Mouse (Mus musculus) cerebellum, adult 9-11 months (tissue): ENCODE measurements around the gene Aebp2.
"Not testable (repeated sequence)": the region's sequence is repeated elsewhere in the genome, so short reads cannot be mapped to it uniquely, and the experiment has no call there.

Source experiments
- DNase-seq: peaks from one replicate; pipeline ENCODE4 v3.0.0; 2022

Aebp2 gene

DNA sequence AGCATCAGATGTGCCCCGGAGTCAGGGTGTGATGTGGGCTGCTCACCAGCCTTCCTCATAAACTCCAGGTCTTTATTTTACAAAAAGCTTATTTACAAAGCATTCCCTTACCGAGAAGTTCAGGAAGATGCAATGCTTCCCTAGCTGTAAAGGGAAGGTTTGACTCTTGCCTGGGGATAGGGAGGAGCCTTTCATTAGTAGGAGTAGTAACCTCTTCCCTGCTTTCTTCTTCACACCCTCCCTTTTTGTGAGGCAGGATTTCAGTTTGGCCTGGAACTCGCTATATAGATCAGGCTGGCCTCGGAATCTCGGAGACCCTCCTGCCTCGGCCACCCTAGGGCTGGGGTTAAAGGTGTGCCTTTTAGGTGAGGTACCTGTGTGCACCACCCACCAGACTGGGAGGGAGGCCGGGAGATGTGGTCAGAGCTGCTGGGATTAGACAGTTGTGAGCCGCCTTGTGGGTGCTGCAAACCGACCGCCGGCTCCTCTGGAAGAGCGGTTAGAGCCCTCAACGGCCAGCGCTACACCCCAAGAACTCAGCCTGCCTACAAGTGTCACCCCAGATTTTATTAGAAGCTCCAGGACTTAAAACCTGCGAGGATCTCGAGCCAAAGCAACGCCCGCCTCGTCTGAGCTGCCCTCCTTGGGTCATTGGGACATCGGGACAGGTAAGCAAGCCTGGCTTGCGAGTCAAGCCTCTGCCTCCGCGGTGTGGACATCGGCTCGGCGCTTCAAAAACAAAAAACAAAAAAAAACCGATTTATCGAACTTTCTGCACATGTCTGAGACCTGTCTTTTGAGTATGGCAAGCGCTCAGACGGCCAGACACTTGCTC lies at the start of gene Aebp2:
TSS of gene Aebp2 (plus strand) at position 273 of the 835 bp plus-strand sequence.
- DNase-seq: peak; percentile 68

DNA sequence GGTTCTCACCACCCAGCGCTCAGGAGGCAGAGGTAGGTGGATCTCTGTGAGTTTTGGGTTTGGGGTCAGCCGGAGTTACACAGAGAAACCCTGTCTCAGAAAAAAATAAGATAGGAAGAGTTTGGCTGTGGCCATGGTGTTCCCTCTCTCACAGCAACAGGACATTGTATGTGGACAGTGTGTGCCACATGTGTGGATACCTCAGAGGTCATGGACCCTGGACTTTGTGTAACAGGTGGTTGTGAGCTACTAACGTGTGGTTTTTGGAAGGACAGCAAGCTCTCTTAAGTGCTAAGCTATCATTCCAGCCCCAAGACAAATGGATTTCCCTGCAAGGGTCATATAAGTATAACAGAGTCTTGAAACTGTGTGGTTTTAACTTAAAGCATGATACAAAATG lies 47.5 kb upstream of the Aebp2 start:
- no peak for DNase-seq

- DNase-seq: no peak
Measured at GRCm38 (mm10) chr6:140576133-140576532, 46.3 kb upstream of the Aebp2 start.

GRCm38 (mm10) chr6:140576961-140577821 lies 45.3 kb upstream of the Aebp2 start:
- DNase-seq: no peak

- no peak for DNase-seq
Measured at GRCm38 (mm10) chr6:140577822-140578170, 44.7 kb upstream of the Aebp2 start.

DNA sequence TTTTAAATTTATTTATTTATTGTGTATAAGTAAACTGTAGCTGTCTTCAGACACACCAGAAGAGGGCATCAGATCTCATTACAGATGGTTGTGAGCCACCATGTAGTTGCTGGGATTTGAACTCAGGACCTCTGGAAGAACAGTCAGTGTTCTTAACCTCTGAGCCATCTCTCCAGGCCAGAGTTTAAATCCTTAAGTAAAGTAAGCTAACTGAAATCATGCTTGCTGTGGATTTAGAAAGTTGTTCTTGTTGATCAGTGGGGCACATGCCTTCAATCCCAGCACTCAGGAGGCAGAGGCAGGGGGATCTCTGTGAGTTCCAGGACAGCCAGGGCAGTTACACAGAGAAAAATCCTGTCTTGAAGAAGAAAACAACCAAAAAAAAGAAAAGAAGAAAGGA lies 43.5 kb upstream of the Aebp2 start:
- DNase-seq: not testable (repeated sequence)

DNA sequence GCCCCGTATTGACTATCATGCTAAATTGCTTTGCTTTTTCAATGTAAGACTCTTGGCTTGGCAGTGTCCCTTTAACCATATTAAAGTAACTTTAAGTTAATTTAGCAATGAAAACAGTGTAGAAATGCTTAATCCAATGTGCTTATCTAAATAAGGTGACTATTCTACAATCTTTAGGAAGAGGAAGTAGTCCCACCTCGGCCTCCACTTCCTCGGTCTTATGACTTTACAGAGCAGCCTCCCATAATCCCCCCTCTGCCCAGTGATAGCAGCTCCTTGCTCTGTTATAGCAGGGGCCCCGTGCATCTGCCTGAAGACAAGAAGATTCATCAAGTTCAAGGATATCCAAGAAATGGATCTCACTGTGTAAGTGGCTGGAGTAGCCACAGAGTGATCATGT lies 42.3 kb upstream of the Aebp2 start:
- DNase-seq: no peak

- DNase-seq: no peak
Measured at GRCm38 (mm10) chr6:140586714-140587259, 35.7 kb upstream of the Aebp2 start.

DNA sequence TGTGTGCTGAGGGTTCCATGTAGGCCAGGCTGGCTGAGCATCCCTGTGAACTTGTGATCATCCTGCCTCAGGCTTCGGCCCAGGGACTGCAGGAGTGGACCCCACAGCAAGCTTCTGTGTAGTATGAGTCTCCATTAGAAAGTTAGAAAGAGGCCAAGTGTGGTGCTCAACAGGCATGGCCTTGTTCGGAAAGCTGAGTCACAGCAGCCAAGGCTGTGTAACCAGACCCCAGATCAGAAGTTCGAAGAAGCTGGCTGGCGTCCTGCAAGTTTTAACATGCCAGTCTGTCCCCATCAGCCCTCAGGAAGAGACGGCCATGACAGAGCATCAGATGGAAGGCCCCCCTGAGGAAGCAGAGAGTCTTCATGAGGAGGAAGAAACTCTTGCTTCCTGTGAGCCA lies 31.1 kb upstream of the Aebp2 start:
- no peak for DNase-seq

GRCm38 (mm10) chr6:140592713-140593112 lies 29.8 kb upstream of the Aebp2 start:
- no peak for DNase-seq

- DNase-seq: peak; percentile 69
Measured at GRCm38 (mm10) chr6:140593420-140594170, 28.9 kb upstream of the Aebp2 start.

- not testable (repeated sequence) for DNase-seq
Measured at GRCm38 (mm10) chr6:140595551-140595950, 26.9 kb upstream of the Aebp2 start.

DNA sequence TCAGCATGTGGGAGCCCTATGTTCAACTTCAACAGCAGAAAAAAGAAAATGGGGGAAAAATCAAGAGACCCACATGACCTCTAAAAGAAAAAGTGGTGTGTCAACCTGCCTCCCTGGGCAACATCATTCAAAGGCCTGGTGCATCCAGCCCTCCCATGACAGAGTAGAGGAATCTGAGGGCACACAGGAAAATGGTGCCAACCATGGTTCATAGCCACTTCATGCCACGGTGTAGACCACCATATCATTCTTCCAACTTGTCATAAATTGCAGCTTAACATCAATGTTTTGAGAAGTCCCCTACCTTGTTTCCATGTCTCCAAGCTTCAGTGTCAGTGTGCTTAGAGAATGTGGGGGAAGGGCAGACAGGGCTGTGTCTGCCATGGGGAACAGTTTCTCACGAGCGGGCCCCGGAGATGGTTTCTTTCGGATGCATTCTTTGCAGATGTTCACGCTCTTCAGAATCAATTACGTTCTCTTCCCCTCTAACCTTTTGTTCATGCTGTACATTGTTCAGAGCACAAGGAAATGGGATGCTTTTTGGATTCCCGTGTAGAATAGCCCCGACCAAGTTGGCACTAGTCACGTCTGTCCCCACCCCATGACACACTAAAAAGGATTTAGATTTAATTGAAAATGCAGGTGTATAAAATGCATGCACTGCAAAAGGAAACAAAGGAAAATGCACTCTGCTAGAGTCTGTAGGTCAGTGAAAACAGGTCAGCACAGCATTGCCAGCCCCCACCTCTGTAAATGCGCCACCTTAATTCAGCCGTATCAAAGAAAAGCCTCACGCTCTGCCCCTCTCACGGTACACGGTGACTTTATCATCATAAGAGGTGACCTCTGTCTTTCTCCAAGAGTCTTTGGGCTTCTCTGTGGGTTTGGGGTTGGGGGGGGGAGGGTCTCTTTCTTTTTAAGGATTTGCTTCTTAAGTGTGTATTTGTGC lies 24.8 kb upstream of the Aebp2 start:
- no peak for DNase-seq

GRCm38 (mm10) chr6:140598516-140598915 lies 23.9 kb upstream of the Aebp2 start:
- DNase-seq: no peak

GRCm38 (mm10) chr6:140599337-140599736 lies 23.1 kb upstream of the Aebp2 start:
- DNase-seq: no peak

DNA sequence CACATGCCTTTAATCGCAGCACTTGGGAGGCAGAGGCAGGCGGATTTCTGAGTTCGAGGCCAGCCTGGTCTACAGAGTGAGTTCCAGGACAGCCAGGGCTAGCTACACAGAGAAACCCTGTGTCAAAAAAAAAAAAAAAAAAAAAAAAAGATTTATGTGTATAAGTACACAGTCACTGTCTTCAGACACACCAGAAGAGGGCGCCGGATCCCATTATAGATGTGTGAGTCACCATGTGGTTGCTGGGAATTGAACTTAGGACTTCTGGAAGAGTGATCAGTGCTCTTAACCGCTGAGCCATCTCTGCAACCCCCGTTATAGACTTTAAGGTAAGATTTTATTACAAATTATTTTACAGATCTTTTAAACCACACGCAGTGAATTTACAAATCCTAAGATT lies 21.8 kb upstream of the Aebp2 start:
- DNase-seq: not testable (repeated sequence)

DNA sequence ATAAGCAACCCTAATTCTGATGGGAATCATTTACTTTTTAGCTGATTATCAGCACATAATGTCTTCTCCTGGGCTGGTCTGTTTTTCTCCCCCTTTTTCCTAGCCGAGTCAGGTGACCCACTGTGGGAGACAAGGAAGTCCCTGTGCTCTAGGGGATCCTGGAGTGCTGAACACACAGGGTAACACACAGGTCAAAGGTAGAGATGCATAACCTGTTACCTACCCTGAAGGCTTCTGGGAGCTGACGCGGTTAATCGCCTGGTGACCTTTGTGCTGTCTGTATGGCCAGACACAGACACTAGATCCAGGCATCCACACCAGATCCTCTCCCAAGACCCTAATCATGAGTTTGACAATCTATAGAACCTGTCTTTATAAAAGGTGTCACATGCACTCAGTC lies 21.3 kb upstream of the Aebp2 start:
- DNase-seq: no peak

- no peak for DNase-seq
Measured at GRCm38 (mm10) chr6:140603228-140603944, 19.1 kb upstream of the Aebp2 start.

- DNase-seq: not testable (repeated sequence)
Measured at GRCm38 (mm10) chr6:140605173-140605572, 17.3 kb upstream of the Aebp2 start.

- no peak for DNase-seq
Measured at GRCm38 (mm10) chr6:140605732-140606131, 16.7 kb upstream of the Aebp2 start.

GRCm38 (mm10) chr6:140606534-140606933 lies 15.9 kb upstream of the Aebp2 start:
- DNase-seq: no peak
